ENCODE assay signal across 8 mouse cellular contexts in genomic region chr1:193575986-193576713, GRCm38 (mm10).
DNase-seq lines count a peak whose midpoint lies in the region; ATAC-seq and TF ChIP-seq lines count a peak whose summit lies in the region.

No protein-coding gene starts in this region.

- 3% methylated on average over 12 of the region's 12 CpGs for WGBS in forebrain, postnatal 0 days

- H3K4me1 ChIP-seq in forebrain, postnatal 0 days (ENCODE audit: insufficient read depth) = peaks cover 5% of the 10 kb centered on the region; the same call in 1 of the 2 replicates

- TF ChIP-seq CTCF in forebrain, postnatal 0 days (IDR thresholded peaks at IDR 0.05; ENCODE audit: low read depth) = peak; percentile 98
- TF ChIP-seq CTCF in layer of hippocampus, adult 2 months (conservative IDR thresholded peaks at IDR 0.05) = peak; percentile 97

- DNase-seq in Muller cell, postnatal 12 days (ENCODE audit: inconsistent ontology term) = peak; percentile 81
- DNase-seq in cerebellum, adult 18-20 months = peak; percentile 78
- DNase-seq in forebrain, postnatal 0 days = peak; percentile 97
- peak; percentile 85 for DNase-seq in heart, postnatal 4 days
- DNase-seq in layer of hippocampus, adult 2 months (ENCODE audit: low spot score in 2 of 2) = peak; percentile 86 to 91
- peak; percentile 49 to 58 for DNase-seq in lung, adult 18-20 months
- peak; percentile 58 for DNase-seq in retina, adult 2 months (ENCODE audit: low read depth, low spot score)
- DNase-seq in urinary bladder, postnatal 25 days (ENCODE audit: low spot score) = peak; percentile 63

- H3K9ac ChIP-seq in forebrain, postnatal 0 days = no peak overlapping the region

- H3K9me3 ChIP-seq in forebrain, postnatal 0 days (ENCODE audit: low read length) = no peaks in the 10 kb centered on the region

- H3K27me3 ChIP-seq in forebrain, postnatal 0 days (ENCODE audit: insufficient read depth, low read length) = no peaks in the 10 kb centered on the region

- H3K4me2 ChIP-seq in forebrain, postnatal 0 days (ENCODE audit: low read depth) = no peak overlapping the region

- H3K4me3 ChIP-seq in forebrain, postnatal 0 days (ENCODE audit: low read depth, low read length) = no peak overlapping the region
- H3K4me3 ChIP-seq in layer of hippocampus, adult 2 months = no peak overlapping the region

- peak overlapping the region; percentile 67 for H3K27ac ChIP-seq in forebrain, postnatal 0 days (ENCODE audit: low read depth, low read length)
- peak overlapping the region; percentile 61 for H3K27ac ChIP-seq in layer of hippocampus, adult 2 months

- ATAC-seq in forebrain, postnatal 0 days = peak; percentile 98

- H3K36me3 ChIP-seq in forebrain, postnatal 0 days (ENCODE audit: insufficient read depth) = no peaks in the 10 kb centered on the region
